Mouse (Mus musculus) layer of hippocampus, postnatal 36 days (tissue): ENCODE data around the gene Cd5. TPM values are rescaled to one million over a fixed set of nuclear protein-coding genes. Genes with fewer than 3 reads are reported as not detected.

Experiments
- total RNA-seq, 2 experiments: library from RNA; stranded (reverse); gene quantifications; 2 replicates each; pipeline ENCODE4 v1.2.3; 2021

The Cd5 gene
- total RNA-seq, 2 experiments from 2014 or later: not detected

Other genes with a start within 250 kb of the Cd5 start
- gene Cpsf7, start 213.7 kb downstream of the Cd5 start, total RNA-seq: 10 to 100 TPM; 75.7 to 81.6 TPM
- 10 to 100 TPM; 57.9 to 59.2 TPM for gene Sdhaf2, start 212.9 kb downstream of the Cd5 start, total RNA-seq
- 10 to 100 TPM; 10.5 to 12.6 TPM for gene Tmem216, start 182.8 kb downstream of the Cd5 start, total RNA-seq
- 10 to 100 TPM; 10.3 TPM for gene Cyb561a3, start 161.8 kb downstream of the Cd5 start, total RNA-seq
- 10 to 100 TPM; 14.0 to 14.1 TPM for gene Tmem138, start 161.6 kb downstream of the Cd5 start, total RNA-seq
- gene Ddb1, start 133.7 kb downstream of the Cd5 start, total RNA-seq: 100 to 1,000 TPM; 200 to 203 TPM
- gene Tkfc, start 133.3 kb downstream of the Cd5 start, total RNA-seq: 10 to 100 TPM; 18.7 to 20.1 TPM
- gene Vwce, start 104.8 kb downstream of the Cd5 start, total RNA-seq: under 1 TPM; 0.30 to 0.32 TPM
- gene Pga5, start 60.9 kb downstream of the Cd5 start, total RNA-seq: not detected
- gene Vps37c, start 50.3 kb downstream of the Cd5 start, total RNA-seq: 10 to 100 TPM; 24.2 to 26.7 TPM
- under 1 TPM in 1 of 2 experiments, not detected in 1; 0.35 TPM for gene Cd6, start 91.1 kb upstream of the Cd5 start, total RNA-seq
- 1 to 10 TPM; 1.1 to 1.3 TPM for gene Slc15a3, start 100.7 kb upstream of the Cd5 start, total RNA-seq
- gene Tmem132a, start 130.9 kb upstream of the Cd5 start, total RNA-seq: 100 to 1,000 TPM; 170 to 179 TPM
- gene Tmem109, start 143.0 kb upstream of the Cd5 start, total RNA-seq: 10 to 100 TPM; 46.8 to 48.4 TPM
- gene Prpf19, start 156.2 kb upstream of the Cd5 start, total RNA-seq: 100 to 1,000 TPM; 189 to 197 TPM
- not detected for gene Zp1, start 181.6 kb upstream of the Cd5 start, total RNA-seq
- gene Ptgdr2, start 198.2 kb upstream of the Cd5 start, total RNA-seq: under 1 TPM; 0.20 to 0.28 TPM
- 1 to 10 TPM; 8.3 to 8.8 TPM for gene Ccdc86, start 210.3 kb upstream of the Cd5 start, total RNA-seq
- gene Ms4a10, start 235.7 kb upstream of the Cd5 start, total RNA-seq: not detected